Mouse (Mus musculus): ENCODE measurements at regions not wholly inside any gene's neighbourhood (a gene's known extent, or its start where the extent isn't known, plus 50 kb on each side); places are given as distances from the start of the nearest gene placed in this dataset.
A peak's percentile ranks its signal among the peaks of the same experiment; 100 is the strongest.

DNA sequence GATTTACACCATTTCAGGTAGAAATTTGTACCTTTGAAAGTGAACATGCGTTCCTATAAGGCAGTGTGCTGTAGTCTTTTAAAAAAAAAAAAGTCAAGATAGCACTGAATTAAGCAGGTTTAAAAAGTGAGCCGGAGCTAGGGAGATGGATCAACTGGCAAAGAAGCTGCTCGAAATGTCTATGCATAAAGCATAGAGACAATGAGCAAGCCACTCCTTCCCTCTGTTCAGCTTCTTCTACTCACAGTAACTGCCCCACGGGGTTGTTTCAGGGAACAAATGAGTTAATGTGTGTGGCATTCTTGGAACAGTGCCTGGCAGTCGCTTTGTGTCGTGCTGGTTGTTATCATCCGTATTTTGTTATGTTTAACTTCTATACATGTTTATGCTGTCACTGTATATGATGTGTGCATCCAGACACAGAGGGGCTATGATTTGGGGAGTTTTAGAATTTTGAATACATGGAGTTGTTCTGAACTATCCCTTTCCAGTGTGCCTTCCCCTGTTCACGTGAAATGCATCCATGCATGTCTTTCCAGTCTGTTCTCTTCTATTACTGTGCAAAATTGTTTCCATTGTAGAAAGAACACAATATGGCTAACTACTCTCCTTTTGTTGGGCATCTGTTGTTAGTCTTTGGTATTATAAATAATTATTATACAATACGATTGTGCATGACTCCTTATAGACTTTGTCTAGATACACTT is 62.5 kb upstream of the Lnx1 start:
- TF ChIP-seq ZC3H11A (IDR thresholded peaks at IDR 0.05; ENCODE audit: borderline replicate concordance, low read depth, low read length) (no peak), MAFK (IDR thresholded peaks at IDR 0.05; ENCODE audit: insufficient read depth, low read depth, low read length) (no peak), ZNF384 (IDR thresholded peaks at IDR 0.05; ENCODE audit: low read depth, low read length) (no peak), CHD2 (IDR thresholded peaks at IDR 0.05; ENCODE audit: low read depth, low read length) (no peak), HCFC1 (IDR thresholded peaks at IDR 0.05; ENCODE audit: borderline replicate concordance, insufficient read depth, low read length) (no peak)

GRCm38 (mm10) chr5:74757557-74757956 is 54.8 kb upstream of the Lnx1 start:
- Histone ChIP-seq H3K27ac (ENCODE audit: insufficient read depth, low read depth, low read length, poor library complexity, severe bottlenecking) (no peak overlapping the region), H3K4me1 (ENCODE audit: control insufficient read depth in 2 of 2, insufficient read depth in 2 of 2, low read length in 2 of 2, poor library complexity in 1 of 2) (no peaks in the 10 kb centered on the region), H3K9me3 (ENCODE audit: control insufficient read depth, insufficient read depth, low read depth, low read length) (no peaks in the 10 kb centered on the region), H3K36me3 (ENCODE audit: control insufficient read depth, insufficient read depth, low read length, poor library complexity, severe bottlenecking) (no peaks in the 10 kb centered on the region), H3K4me3 (ENCODE audit: insufficient read depth in 1 of 2, low read depth in 1 of 2, low read length in 2 of 2, poor library complexity in 1 of 2, severe bottlenecking in 1 of 2) (no peak overlapping the region), H3K9ac (ENCODE audit: insufficient read depth, low read depth, low read length, poor library complexity, severe bottlenecking) (no peak overlapping the region)
- in situ Hi-C loops (cut with MboI; ENCODE audit: low sequenced_read_pairs in 2 of 2, unreplicated experiment in 2 of 2) = no loop called here
- no peak for DNase-seq (ENCODE audit: low read depth, low spot score)
- peak; percentile 90 for TF ChIP-seq MAFK (IDR thresholded peaks at IDR 0.05; ENCODE audit: insufficient read depth, low read depth, low read length)
- TF ChIP-seq CHD2 (IDR thresholded peaks at IDR 0.05; ENCODE audit: low read depth, low read length) = no peak

More for the DNA sequence above, 62.5 kb upstream of the Lnx1 start:
- DNase-seq (ENCODE audit: low read depth, low spot score) = no peak
- in situ Hi-C loops (cut with MboI; ENCODE audit: low sequenced_read_pairs in 2 of 2, unreplicated experiment in 2 of 2) = no loop called here
- Histone ChIP-seq H3K4me1 (ENCODE audit: control insufficient read depth in 2 of 2, insufficient read depth in 2 of 2, low read length in 2 of 2, poor library complexity in 1 of 2) (no peaks in the 10 kb centered on the region), H3K9me3 (ENCODE audit: control insufficient read depth, insufficient read depth, low read depth, low read length) (no peaks in the 10 kb centered on the region), H3K36me3 (ENCODE audit: control insufficient read depth, insufficient read depth, low read length, poor library complexity, severe bottlenecking) (no peaks in the 10 kb centered on the region), H3K4me3 (ENCODE audit: insufficient read depth in 1 of 2, low read depth in 1 of 2, low read length in 2 of 2, poor library complexity in 1 of 2, severe bottlenecking in 1 of 2) (no peak overlapping the region), H3K27ac (ENCODE audit: insufficient read depth, low read depth, low read length, poor library complexity, severe bottlenecking) (no peak overlapping the region), H3K9ac (ENCODE audit: insufficient read depth, low read depth, low read length, poor library complexity, severe bottlenecking) (no peak overlapping the region)

DNA sequence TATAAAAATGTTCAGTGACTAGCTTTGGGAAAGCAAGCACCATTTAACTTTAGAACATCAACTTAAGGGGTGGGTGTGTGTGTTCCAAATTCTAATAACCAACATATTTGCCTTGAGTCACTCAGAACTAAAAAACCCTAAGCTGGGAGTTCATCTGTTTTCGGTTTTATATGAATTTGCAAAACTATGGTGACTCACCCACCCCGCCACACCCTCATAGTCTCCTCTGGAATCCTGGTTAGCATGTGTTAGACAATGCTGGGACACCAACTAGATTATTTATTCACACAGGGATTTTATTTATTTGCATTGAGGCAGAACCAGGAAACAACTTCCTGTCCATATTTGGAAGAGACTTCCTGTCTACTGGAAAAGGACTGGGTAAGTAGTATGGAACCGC is 50.2 kb upstream of the Lnx1 start:
- DNase-seq (ENCODE audit: low read depth, low spot score) = no peak
- in situ Hi-C loops (cut with MboI; ENCODE audit: low sequenced_read_pairs in 2 of 2, unreplicated experiment in 2 of 2) = no loop called here
- Histone ChIP-seq H3K36me3 (ENCODE audit: control insufficient read depth, insufficient read depth, low read length, poor library complexity, severe bottlenecking) (no peaks in the 10 kb centered on the region), H3K4me3 (ENCODE audit: insufficient read depth in 1 of 2, low read depth in 1 of 2, low read length in 2 of 2, poor library complexity in 1 of 2, severe bottlenecking in 1 of 2) (no peak overlapping the region), H3K9ac (ENCODE audit: insufficient read depth, low read depth, low read length, poor library complexity, severe bottlenecking) (no peak overlapping the region), H3K27ac (ENCODE audit: insufficient read depth, low read depth, low read length, poor library complexity, severe bottlenecking) (no peak overlapping the region), H3K4me1 (ENCODE audit: control insufficient read depth in 2 of 2, insufficient read depth in 2 of 2, low read length in 2 of 2, poor library complexity in 1 of 2) (no peaks in the 10 kb centered on the region), H3K9me3 (ENCODE audit: control insufficient read depth, insufficient read depth, low read depth, low read length) (no peaks in the 10 kb centered on the region)
- no peak for TF ChIP-seq HCFC1 (IDR thresholded peaks at IDR 0.05; ENCODE audit: borderline replicate concordance, insufficient read depth, low read length)
- TF ChIP-seq ZC3H11A (IDR thresholded peaks at IDR 0.05; ENCODE audit: borderline replicate concordance, low read depth, low read length) = no peak
- TF ChIP-seq ZNF384 (IDR thresholded peaks at IDR 0.05; ENCODE audit: low read depth, low read length) = no peak
- TF ChIP-seq MAFK (IDR thresholded peaks at IDR 0.05; ENCODE audit: insufficient read depth, low read depth, low read length) = no peak
- TF ChIP-seq CHD2 (IDR thresholded peaks at IDR 0.05; ENCODE audit: low read depth, low read length) = no peak
